Mouse (Mus musculus) cerebellum, adult 11 months (tissue): Measurements from ENCODE around the gene Stpg4.

Experiments
- DNase-seq: peaks from one replicate; pipeline ENCODE4 v3.0.0; 2022

Gene Stpg4

DNA sequence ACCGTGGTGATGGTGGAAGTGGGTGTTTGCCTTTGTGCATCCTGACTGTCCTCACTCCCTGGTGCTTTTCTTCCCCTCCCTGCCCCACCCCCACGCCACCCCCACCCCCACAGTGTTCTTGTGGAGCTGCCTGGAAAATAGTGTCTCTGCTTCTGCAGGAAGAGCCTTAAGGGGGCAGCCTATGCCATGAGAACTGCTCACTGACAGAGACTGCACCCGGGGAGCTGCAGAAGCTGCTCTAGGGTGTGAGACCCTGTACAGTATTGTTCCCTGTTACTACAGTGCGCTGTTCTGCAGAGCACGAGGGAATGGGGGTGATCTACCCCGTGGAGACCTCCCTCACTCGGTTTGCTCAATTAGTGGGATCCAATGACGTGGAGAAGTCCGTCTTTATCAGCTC lies 78.5 kb downstream of the Stpg4 start:
- no peak for DNase-seq

DNA sequence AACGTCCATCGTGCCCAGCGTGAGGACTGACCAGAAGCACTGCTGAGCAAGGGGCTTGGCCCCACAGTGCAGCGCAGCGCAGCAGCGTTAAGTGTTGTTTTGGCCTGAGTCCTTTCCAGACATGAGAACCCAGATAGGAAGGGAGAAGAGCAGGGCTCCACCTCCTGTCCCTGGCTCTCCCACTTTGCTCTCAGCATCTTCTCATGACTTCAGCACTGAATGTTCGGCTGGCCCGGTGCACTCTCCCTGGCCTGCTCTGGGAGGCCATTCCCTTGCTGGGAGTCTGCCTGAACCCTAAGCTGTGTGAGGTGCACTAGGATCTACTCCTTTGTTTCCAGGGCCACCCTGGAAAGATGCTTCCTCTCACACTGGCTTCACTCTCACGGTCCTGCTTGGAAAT lies 79.2 kb downstream of the Stpg4 start:
- no peak for DNase-seq

DNA sequence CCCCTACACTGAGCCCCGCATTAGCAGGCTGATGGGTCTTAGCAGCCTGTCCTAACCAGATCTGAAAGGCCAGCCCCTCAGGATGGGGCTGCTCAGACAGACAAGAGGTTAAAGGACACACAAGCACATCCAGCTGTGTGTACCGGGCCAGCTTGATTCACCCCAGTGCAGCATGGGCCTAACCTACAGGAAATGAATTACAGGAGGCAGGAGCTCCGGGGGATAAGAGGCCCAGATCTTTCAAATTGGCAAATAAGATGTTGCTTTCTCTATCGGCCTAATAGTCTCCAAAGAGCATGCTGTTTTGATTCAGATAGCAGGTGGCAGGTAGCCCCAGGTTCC lies 82.3 kb downstream of the Stpg4 start:
- DNase-seq, result no peak

DNA sequence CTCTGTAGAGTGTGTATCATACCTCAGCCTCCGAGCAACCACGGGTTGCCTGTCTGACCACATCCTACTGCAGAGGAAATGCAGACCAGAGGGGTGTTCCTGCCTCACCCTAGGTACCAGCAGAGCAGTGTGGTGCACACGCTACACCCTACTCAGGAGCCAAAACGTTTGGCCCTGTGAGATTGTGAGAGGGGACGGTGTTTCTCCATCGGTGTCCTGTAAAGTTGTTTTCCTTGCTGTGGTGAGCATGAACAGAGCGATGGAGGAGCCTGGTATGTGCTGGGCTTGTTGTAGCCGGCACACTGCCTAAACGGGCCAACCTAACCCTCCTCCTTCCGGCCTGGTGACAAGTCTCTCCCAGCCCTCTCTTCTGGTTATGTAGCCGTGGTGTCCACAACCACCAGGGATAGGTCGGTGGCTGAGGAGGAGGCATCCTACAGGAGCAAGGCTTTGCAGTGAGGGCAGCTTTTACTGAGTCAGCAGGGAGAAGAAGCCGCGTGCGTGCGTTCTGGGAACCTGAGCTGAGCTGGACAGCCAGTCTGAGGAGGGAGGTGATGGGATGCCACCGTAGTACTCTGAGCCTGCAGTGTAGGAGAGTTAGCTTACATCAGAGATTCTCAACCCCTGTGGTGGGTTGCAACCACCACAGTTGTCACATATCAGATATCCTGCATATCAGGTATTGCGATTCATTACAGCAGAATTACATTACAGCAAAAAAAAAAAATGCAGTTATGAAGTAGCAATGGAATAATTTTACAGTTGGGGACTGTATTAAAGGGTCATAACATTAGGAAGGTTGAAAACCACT lies 82.9 kb downstream of the Stpg4 start:
- DNase-seq, result no peak

DNA sequence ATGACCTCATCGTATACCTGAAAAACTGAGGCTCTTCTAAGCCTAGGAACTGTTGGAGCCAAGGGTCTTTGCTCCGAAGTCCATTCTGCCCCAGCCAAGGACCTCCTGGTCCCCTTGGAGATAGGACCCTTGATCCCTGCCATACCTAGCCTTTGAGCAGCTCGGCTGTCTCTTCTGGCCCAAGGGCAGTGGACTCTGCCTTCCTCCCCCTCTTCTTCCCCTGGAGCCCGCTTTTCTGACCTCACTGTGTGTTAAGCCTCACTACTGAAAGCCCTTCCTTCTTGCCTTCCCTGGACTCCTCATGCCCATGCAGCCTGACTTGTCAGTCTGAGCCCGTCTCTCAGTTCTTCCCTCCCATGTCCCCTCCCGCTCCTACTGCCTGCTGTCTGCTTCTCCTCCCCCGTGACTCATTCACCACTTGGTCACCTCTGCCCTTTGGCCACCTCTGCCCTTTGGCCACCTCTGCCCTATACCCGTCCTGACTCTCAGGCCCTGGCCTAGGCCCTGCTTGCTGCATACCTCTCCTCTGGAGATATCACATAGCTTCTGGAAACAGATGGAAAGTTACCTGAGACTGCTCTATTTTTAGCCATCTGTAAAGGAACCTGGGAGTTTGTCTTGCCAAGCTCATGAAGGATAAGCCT lies 84.4 kb downstream of the Stpg4 start:
- DNase-seq, result no peak
